Mouse (Mus musculus) embryonic facial prominence, embryonic 11.5 days (tissue): Measurements from ENCODE around the gene Il1rap. TPM values are rescaled to one million over a fixed set of nuclear protein-coding genes. Genes with fewer than 3 reads are reported as not detected.

Source experiments
- ATAC-seq: fragments of 200-750 bp; cut with Nextera tagmentation; replicated peaks from 2 replicates; pipeline ENCODE4 v1.8.0; 2017; ENCODE audit warnings: low read depth; ENCODE audit not compliant: insufficient number of reproducible peaks, low FRiP score, low TSS enrichment
- DNase-seq: peaks from one replicate; pipeline ENCODE4 v3.0.0-alpha.2; 2015; ENCODE audit warnings: low spot score
- H3K27ac ChIP-seq: fragments of 300-500 bp; sonication (generic); replicated peaks from 2 replicates; pipeline ENCODE4 v1.5.1; 2014; ENCODE audit warnings: mild to moderate bottlenecking, low read depth, low read length, control low read depth
- H3K27me3 ChIP-seq: fragments of 300-500 bp; sonication (generic); 2 replicates; pipeline ENCODE4 v1.6.1; 2014; ENCODE audit warnings: mild to moderate bottlenecking, low read length, moderate library complexity, mixed read lengths; ENCODE audit not compliant: control insufficient read depth, insufficient read depth
- H3K36me3 ChIP-seq: fragments of 300-500 bp; sonication (generic); replicated peaks from 2 replicates; pipeline ENCODE4 v1.6.1; 2014; ENCODE audit warnings: low read depth, mild to moderate bottlenecking, low read length, moderate library complexity, mixed read lengths; ENCODE audit not compliant: control insufficient read depth, insufficient read depth
- H3K4me1 ChIP-seq: fragments of 300-500 bp; sonication (generic); 2 replicates; pipeline ENCODE4 v1.6.1; 2014; ENCODE audit warnings: low read length, mixed read lengths; ENCODE audit not compliant: control insufficient read depth, insufficient read depth
- H3K4me2 ChIP-seq: fragments of 300-500 bp; sonication (generic); 2 replicates; pipeline ENCODE4 v1.6.1; 2014; ENCODE audit warnings: low read depth, mild to moderate bottlenecking, control low read depth, low read length, moderate library complexity
- H3K4me3 ChIP-seq: fragments of 300-500 bp; sonication (generic); 2 replicates; pipeline ENCODE4 v1.5.1; 2014; ENCODE audit warnings: low read depth, low read length, control low read depth
- H3K9ac ChIP-seq: fragments of 300-500 bp; sonication (generic); replicated peaks from 2 replicates; pipeline ENCODE4 v1.6.1; 2014; ENCODE audit warnings: mild to moderate bottlenecking, control low read depth, low read length
- H3K9me3 ChIP-seq: fragments of 300-500 bp; sonication (generic); replicated peaks from 2 replicates; pipeline ENCODE4 v1.6.1; 2016; ENCODE audit warnings: mild to moderate bottlenecking, low read length, inconsistent platforms, mixed read lengths; ENCODE audit not compliant: control insufficient read depth
- WGBS: fragments of 180-500 bp; shearing (Covaris S2); extraction: QIAGEN DNeasy Blood & Tissue Kit; methylation state at CpG from one replicate; pipeline ENCODE4 v1.1.7; 2014; 5-methylcytosine and 5-hydroxymethylcytosine counted together
- polyA plus RNA-seq: library from polyadenylated mRNA; unstranded; fragments of >200 nt; fragmentation: Nextera tagmentation; extraction: Ambion mirVana; gene quantifications from 2 replicates; pipeline ENCODE4 v1.2.1, GENCODE M21; 2014

Il1rap gene
- polyA plus RNA-seq, 1 experiment from 2014 or later: 5.1 TPM

DNA sequence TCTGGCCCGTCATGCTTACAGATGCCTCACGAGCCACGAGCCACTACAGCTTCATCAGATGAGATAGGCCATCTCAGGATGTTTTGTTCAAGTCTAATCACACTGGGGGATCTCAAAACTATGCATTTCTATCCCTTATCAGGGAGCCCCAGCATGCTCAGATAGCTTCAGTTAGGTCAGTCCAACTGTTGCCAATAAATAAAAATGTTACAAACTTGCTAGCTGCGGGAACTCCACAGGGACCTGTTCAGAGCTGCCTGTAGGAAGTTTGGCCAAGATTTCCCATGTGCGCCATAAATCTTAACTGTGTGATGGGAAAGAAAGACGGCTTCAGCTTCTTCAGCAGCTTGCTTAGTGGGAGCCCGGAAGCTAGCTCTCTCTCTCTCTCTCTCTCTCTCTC, 15.8 kb downstream of the Il1rap start:
- no peak for ATAC-seq
- H3K27ac ChIP-seq: no peak overlapping the region
- H3K9ac ChIP-seq: no peak overlapping the region
- no peaks in the 10 kb centered on the region for H3K9me3 ChIP-seq
- WGBS: 80% methylated on average over 7 of the region's 7 CpGs
- no peaks in the 10 kb centered on the region for H3K4me1 ChIP-seq
- DNase-seq: no peak
- H3K27me3 ChIP-seq: no peaks in the 10 kb centered on the region
- no peaks in the 10 kb centered on the region for H3K36me3 ChIP-seq
- no peak overlapping the region for H3K4me2 ChIP-seq
- no peak overlapping the region for H3K4me3 ChIP-seq

DNA sequence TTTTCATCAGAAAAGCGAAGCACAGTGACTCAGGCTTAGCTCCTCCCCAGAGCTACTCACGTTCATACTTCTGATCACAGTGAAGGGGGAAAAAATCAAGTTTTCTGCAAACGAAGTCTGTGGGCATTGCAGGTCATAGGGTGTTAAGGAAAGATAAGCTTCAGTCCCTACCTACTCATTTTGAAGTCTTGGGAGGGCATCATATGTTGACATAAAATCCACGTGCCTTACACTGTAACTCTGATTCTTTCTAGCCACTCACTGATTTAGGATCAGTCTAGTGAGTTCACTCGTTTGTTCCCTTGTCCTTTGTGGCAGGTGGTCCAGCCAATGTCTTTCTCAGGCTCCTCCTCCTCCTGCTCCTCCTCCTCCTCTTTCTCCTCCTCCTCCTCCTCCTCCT, 17.1 kb downstream of the Il1rap start:
- H3K4me1 ChIP-seq: no peaks in the 10 kb centered on the region
- no peak overlapping the region for H3K27ac ChIP-seq
- no peaks in the 10 kb centered on the region for H3K27me3 ChIP-seq
- H3K9ac ChIP-seq: no peak overlapping the region
- no peaks in the 10 kb centered on the region for H3K36me3 ChIP-seq
- no peaks in the 10 kb centered on the region for H3K9me3 ChIP-seq
- H3K4me3 ChIP-seq: no peak overlapping the region
- ATAC-seq (no peak), DNase-seq (no peak)
- 81% methylated on average over 5 of the region's 5 CpGs for WGBS
- H3K4me2 ChIP-seq: no peak overlapping the region

DNA sequence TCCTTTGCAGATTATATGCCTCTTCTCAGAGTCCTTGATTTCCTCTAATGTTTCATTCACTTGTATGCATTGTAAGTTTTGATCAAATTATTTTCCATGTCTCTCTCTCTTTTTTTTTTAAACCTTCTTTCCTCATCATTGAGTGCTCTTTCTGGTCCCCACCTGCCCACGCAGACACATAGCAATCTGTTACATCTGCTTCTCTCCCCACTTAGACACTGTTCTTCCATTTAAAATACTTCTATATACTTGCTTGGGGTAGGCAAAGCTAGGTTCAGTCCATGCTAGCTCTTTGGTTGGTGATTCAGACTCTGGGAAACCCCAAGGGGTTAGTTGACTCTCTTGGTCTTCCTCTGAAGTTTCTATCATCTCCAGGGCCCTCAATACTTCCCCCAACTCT, 20.0 kb downstream of the Il1rap start:
- ATAC-seq: no peak
- Histone ChIP-seq H3K36me3 (no peaks in the 10 kb centered on the region), H3K4me1 (no peaks in the 10 kb centered on the region), H3K27me3 (no peaks in the 10 kb centered on the region), H3K4me3 (no peak overlapping the region), H3K4me2 (no peak overlapping the region), H3K27ac (no peak overlapping the region), H3K9me3 (no peaks in the 10 kb centered on the region), H3K9ac (no peak overlapping the region)
- WGBS: 100% methylated on average over 1 of the region's 1 CpGs
- DNase-seq: no peak

DNA sequence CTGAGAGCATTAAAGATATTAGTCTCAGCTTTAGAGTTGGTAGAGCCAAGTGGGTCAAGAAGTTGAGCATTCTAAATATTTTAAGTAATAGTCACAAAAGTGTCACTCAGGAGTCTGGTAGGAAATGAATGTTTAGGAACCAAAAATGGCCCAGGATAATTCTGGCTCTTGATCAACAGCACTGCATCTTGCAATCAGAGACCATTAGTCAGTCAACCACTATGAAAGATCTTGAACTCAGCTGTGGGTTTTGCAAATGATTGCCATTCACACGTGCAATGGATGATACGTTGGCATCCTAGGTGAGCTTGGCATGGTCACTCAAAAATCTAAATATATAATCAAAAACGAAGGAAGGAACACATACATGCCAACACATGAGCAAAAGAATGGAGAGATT, 23.1 kb downstream of the Il1rap start:
- Histone ChIP-seq H3K27ac (no peak overlapping the region), H3K9ac (no peak overlapping the region), H3K4me1 (no peaks in the 10 kb centered on the region), H3K9me3 (no peaks in the 10 kb centered on the region), H3K4me2 (no peak overlapping the region), H3K36me3 (no peaks in the 10 kb centered on the region), H3K4me3 (no peak overlapping the region), H3K27me3 (no peaks in the 10 kb centered on the region)
- 80% methylated on average over 3 of the region's 3 CpGs for WGBS
- ATAC-seq (no peak), DNase-seq (no peak)

GRCm38 (mm10) chr16:26608003-26608402, 26.5 kb downstream of the Il1rap start:
- no peak for DNase-seq
- Histone ChIP-seq H3K4me2 (no peak overlapping the region), H3K4me1 (no peaks in the 10 kb centered on the region), H3K27me3 (no peaks in the 10 kb centered on the region), H3K9ac (no peak overlapping the region), H3K36me3 (no peaks in the 10 kb centered on the region), H3K4me3 (no peak overlapping the region), H3K9me3 (no peaks in the 10 kb centered on the region), H3K27ac (no peak overlapping the region)
- ATAC-seq: no peak
- 88% methylated on average over 2 of the region's 2 CpGs for WGBS

DNA sequence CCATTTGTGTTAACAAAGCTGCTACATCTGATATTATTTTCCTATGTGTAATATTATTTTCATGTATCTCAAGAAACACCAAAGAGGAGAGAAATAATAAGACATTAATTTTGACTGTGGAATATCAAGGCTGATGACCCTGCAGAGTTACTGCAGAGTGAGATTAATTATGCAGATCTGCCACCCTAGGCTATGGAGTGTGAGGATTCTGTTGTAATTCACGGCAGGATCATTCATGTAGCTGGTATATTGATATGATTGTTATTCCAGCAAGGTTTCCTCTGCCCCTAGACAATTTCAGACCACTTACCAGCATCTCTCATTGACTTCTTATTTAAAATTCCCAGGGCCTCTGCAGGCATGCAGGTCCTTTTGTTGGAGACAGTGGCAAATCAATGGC, 29.0 kb downstream of the Il1rap start:
- Histone ChIP-seq H3K27ac (no peak overlapping the region), H3K36me3 (no peaks in the 10 kb centered on the region), H3K4me2 (no peak overlapping the region), H3K4me3 (no peak overlapping the region), H3K9ac (no peak overlapping the region), H3K4me1 (no peaks in the 10 kb centered on the region), H3K27me3 (no peaks in the 10 kb centered on the region), H3K9me3 (no peaks in the 10 kb centered on the region)
- 77% methylated on average over 1 of the region's 1 CpGs for WGBS
- DNase-seq (no peak), ATAC-seq (no peak)

DNA sequence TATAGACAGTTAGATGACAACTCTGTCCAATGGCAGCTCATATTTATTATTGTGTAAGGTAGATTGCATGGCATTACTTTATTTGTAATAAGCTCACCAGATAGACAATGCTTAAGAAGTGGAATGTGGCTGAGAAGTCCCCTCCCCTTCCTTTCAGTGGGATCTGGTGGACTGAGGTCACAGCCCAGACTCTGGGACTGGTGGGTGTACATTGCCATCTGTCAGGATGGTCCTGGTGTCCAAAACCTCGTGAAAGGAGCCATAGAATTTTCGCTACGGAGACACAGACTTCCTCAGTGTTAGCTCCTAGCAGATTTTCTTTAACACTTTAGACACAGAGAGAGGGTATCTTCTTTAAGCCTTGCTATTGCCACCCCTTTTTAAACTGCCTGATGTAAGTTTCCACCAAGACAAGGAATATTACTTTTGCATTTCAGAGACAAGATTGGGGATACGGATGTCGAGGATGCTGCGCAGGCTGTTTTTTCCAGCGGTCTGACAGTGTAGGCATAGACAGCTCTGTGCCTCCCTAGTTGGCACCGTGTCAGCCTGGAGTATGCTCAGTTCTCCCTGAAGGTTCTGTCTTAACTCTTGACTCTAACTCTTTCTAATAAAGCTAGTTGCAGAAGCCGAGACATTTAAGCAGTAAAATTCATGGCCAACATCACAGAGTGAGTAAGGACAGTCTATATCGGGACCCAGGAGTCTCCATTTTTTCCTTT, 31.2 kb downstream of the Il1rap start:
- 87% methylated on average over 10 of the region's 10 CpGs for WGBS
- no peaks in the 10 kb centered on the region for H3K27me3 ChIP-seq
- ATAC-seq (no peak), DNase-seq (no peak)
- no peak overlapping the region for H3K4me2 ChIP-seq
- no peaks in the 10 kb centered on the region for H3K9me3 ChIP-seq
- no peak overlapping the region for H3K27ac ChIP-seq
- no peaks in the 10 kb centered on the region for H3K36me3 ChIP-seq
- no peak overlapping the region for H3K4me3 ChIP-seq
- no peaks in the 10 kb centered on the region for H3K4me1 ChIP-seq
- H3K9ac ChIP-seq: no peak overlapping the region

- no peak overlapping the region for H3K27ac ChIP-seq
- H3K27me3 ChIP-seq: no peaks in the 10 kb centered on the region
- H3K4me2 ChIP-seq: no peak overlapping the region
- H3K4me3 ChIP-seq: no peak overlapping the region
- ATAC-seq: no peak
- DNase-seq: no peak
- H3K36me3 ChIP-seq: no peaks in the 10 kb centered on the region
- H3K9ac ChIP-seq: no peak overlapping the region
- H3K4me1 ChIP-seq: no peaks in the 10 kb centered on the region
- no peaks in the 10 kb centered on the region for H3K9me3 ChIP-seq
- 83% methylated on average over 1 of the region's 1 CpGs for WGBS
Observed at GRCm38 (mm10) chr16:26623141-26623540, 41.6 kb downstream of the Il1rap start.
